Mouse (Mus musculus) midbrain, postnatal 0 days (tissue): Measurements from ENCODE around the gene Cyp4f39. TPM values are rescaled to one million over a fixed set of nuclear protein-coding genes. Genes with fewer than 3 reads are reported as not detected.

Experiments
- ATAC-seq: fragments of 200-750 bp; cut with Nextera tagmentation; 2 replicates; pipeline ENCODE4 v1.8.0; 2017; ENCODE audit warnings: moderate number of reproducible peaks, mild to moderate bottlenecking, moderate TSS enrichment, moderate library complexity; ENCODE audit not compliant: low FRiP score
- DNase-seq: peaks from one replicate; pipeline ENCODE4 v3.0.0-alpha.2; 2015; ENCODE audit warnings: low spot score
- H3K27ac ChIP-seq: fragments of 300-500 bp; sonication (generic); 2 replicates; pipeline ENCODE4 v1.5.1; 2014; ENCODE audit warnings: low read depth, mild to moderate bottlenecking, low read length, mixed read lengths
- H3K27me3 ChIP-seq: fragments of 300-500 bp; sonication (generic); 2 replicates; pipeline ENCODE4 v1.6.1; 2014; ENCODE audit warnings: low read length, control low read depth, mixed read lengths; ENCODE audit not compliant: insufficient read depth
- H3K36me3 ChIP-seq: fragments of 300-500 bp; sonication (generic); 2 replicates; pipeline ENCODE4 v1.6.1; 2014; ENCODE audit warnings: low read length, control low read depth, mixed read lengths; ENCODE audit not compliant: insufficient read depth
- H3K4me1 ChIP-seq: fragments of 300-500 bp; sonication (generic); 2 replicates; pipeline ENCODE4 v1.6.1; 2014; ENCODE audit warnings: mild to moderate bottlenecking, control low read depth, antibody characterized with exemption, low read length, mixed read lengths; ENCODE audit not compliant: insufficient read depth
- H3K4me2 ChIP-seq: fragments of 300-500 bp; sonication (generic); 2 replicates; pipeline ENCODE4 v1.6.1; 2014; ENCODE audit warnings: low read depth, mild to moderate bottlenecking, low read length, mixed read lengths; ENCODE audit not compliant: poor library complexity, severe bottlenecking
- H3K4me3 ChIP-seq: fragments of 300-500 bp; sonication (generic); 2 replicates; pipeline ENCODE4 v1.5.1; 2014; ENCODE audit warnings: low read depth, mild to moderate bottlenecking, low read length, moderate library complexity
- H3K9ac ChIP-seq: fragments of 300-500 bp; sonication (generic); replicated peaks from 2 replicates; pipeline ENCODE4 v1.6.1; 2014; ENCODE audit warnings: mild to moderate bottlenecking, low read length, moderate library complexity, mixed read lengths; ENCODE audit not compliant: poor library complexity, severe bottlenecking
- H3K9me3 ChIP-seq: fragments of 300-500 bp; sonication (generic); 2 replicates; pipeline ENCODE4 v1.6.1; 2016; ENCODE audit warnings: low read length, control low read depth
- CTCF ChIP-seq: IDR thresholded peaks from 2 replicates; pipeline ENCODE4 v1.5.1; 2016; ENCODE audit warnings: antibody characterized with exemption, mild to moderate bottlenecking
- WGBS: fragments of 180-500 bp; shearing (Covaris S2); extraction: QIAGEN DNeasy Blood & Tissue Kit; methylation state at CpG from one replicate; pipeline ENCODE4 v1.1.7; 2014; 5-methylcytosine and 5-hydroxymethylcytosine counted together
- polyA plus RNA-seq: library from polyadenylated mRNA; unstranded; fragments of >200 nt; fragmentation: Nextera tagmentation; extraction: Ambion mirVana; gene quantifications from 2 replicates; pipeline ENCODE4 v1.2.1, GENCODE M21; 2015
- total RNA-seq: library from RNA; depleted of rRNA; stranded (reverse); fragments of >200 nt; gene quantifications from 2 replicates; pipeline ENCODE4 v1.2.3, GENCODE M21; 2014; rRNA removed

Cyp4f39 gene
- total and polyA plus RNA-seq, 2 experiments from 2014 or later: 1.3 TPM

DNA sequence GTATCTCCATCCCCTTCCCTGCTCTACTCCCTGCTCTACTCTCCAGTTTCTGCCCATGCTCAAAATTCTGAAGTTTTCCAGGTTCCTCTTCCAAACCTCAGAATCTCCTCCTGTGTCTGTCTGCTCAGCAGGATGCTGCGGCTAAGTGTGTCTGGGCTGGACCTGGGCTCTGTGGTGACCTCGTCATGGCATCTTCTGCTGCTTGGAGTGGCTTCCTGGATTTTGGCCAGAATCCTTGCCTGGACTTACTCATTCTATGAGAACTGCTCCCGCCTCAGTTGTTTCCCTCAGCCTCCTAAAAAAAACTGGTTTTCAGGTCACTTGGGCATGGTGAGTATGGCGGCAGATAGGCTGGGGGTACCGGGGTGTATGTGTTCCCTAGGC, 84.3 kb downstream of the Cyp4f39 start:
- Histone ChIP-seq H3K27ac (no peak overlapping the region), H3K27me3 (no peaks in the 10 kb centered on the region), H3K4me2 (peak overlapping the region; percentile 40), H3K4me3 (peak overlapping the region; percentile 29), H3K9ac (0 out of 2 replicates have a peak overlapping the region, but pooled peaks have one; percentile 29), H3K4me1 (no peaks in the 10 kb centered on the region), H3K36me3 (no peaks in the 10 kb centered on the region), H3K9me3 (no peaks in the 10 kb centered on the region)
- no peak for DNase-seq
- no peak for TF ChIP-seq CTCF
- no peak for ATAC-seq
- WGBS: 63% methylated on average over 5 of the region's 5 CpGs

Other genes with a start within 250 kb of the Cyp4f39 start
- 49.2 and 49.7 TPM in 2 replicates for gene Brd4, start 168.0 kb upstream of the Cyp4f39 start, total RNA-seq
- 68.0 and 81.6 TPM in 2 replicates for gene Brd4, start 168.0 kb upstream of the Cyp4f39 start, polyA plus RNA-seq
- 96.5 and 131 TPM in 2 replicates for gene Akap8, start 131.5 kb upstream of the Cyp4f39 start, total RNA-seq
- 66.8 and 81.1 TPM in 2 replicates for gene Akap8, start 131.5 kb upstream of the Cyp4f39 start, polyA plus RNA-seq
- gene Akap8l, start 102.1 kb upstream of the Cyp4f39 start, total RNA-seq: 69.9 and 83.6 TPM in 2 replicates
- gene Akap8l, start 102.1 kb upstream of the Cyp4f39 start, polyA plus RNA-seq: 113 and 117 TPM in 2 replicates
- gene Wiz, start 63.3 kb upstream of the Cyp4f39 start, total RNA-seq: 53.9 and 68.0 TPM in 2 replicates
- 40.8 and 41.3 TPM in 2 replicates for gene Wiz, start 63.3 kb upstream of the Cyp4f39 start, polyA plus RNA-seq
- 3.8 and 4.6 TPM in 2 replicates for gene Rasal3, start 49.1 kb upstream of the Cyp4f39 start, total RNA-seq
- gene Rasal3, start 49.1 kb upstream of the Cyp4f39 start, polyA plus RNA-seq: 0.63 and 0.80 TPM in 2 replicates
- not detected in 2 replicates for gene Pglyrp2, start 28.6 kb upstream of the Cyp4f39 start, total RNA-seq
- not detected in 2 replicates for gene Pglyrp2, start 28.6 kb upstream of the Cyp4f39 start, polyA plus RNA-seq
- 15.2 and 15.4 TPM in 2 replicates for gene Cyp4f17, start 53.3 kb downstream of the Cyp4f39 start, total RNA-seq
- 9.9 and 11.5 TPM in 2 replicates for gene Cyp4f17, start 53.3 kb downstream of the Cyp4f39 start, polyA plus RNA-seq
- 7.2 and 10.6 TPM in 2 replicates for gene Cyp4f16, start 83.8 kb downstream of the Cyp4f39 start, total RNA-seq
- gene Cyp4f16, start 83.8 kb downstream of the Cyp4f39 start, polyA plus RNA-seq: 9.1 and 11.2 TPM in 2 replicates
- not detected in 2 replicates for gene Cyp4f37, start 168.6 kb downstream of the Cyp4f39 start, total RNA-seq
- gene Cyp4f37, start 168.6 kb downstream of the Cyp4f39 start, polyA plus RNA-seq: not detected in 2 replicates
- gene Cyp4f40, start 206.2 kb downstream of the Cyp4f39 start, total RNA-seq: not detected in 2 replicates
- 0.07 and 0.11 TPM in 2 replicates for gene Cyp4f40, start 206.2 kb downstream of the Cyp4f39 start, polyA plus RNA-seq
- gene Cyp4f15, start 232.9 kb downstream of the Cyp4f39 start, total RNA-seq: 2.3 and 22.3 TPM in 2 replicates
- gene Cyp4f15, start 232.9 kb downstream of the Cyp4f39 start, polyA plus RNA-seq: 1.9 and 2.0 TPM in 2 replicates